Mouse (Mus musculus): Measurements from ENCODE around the gene Inpp5a. TPM values are rescaled to one million over a fixed set of nuclear protein-coding genes. Genes with fewer than 3 reads are reported as not detected.

The Inpp5a gene
- polyA plus RNA-seq, 1 experiment from 2014 or later, result 28.8 TPM

DNA sequence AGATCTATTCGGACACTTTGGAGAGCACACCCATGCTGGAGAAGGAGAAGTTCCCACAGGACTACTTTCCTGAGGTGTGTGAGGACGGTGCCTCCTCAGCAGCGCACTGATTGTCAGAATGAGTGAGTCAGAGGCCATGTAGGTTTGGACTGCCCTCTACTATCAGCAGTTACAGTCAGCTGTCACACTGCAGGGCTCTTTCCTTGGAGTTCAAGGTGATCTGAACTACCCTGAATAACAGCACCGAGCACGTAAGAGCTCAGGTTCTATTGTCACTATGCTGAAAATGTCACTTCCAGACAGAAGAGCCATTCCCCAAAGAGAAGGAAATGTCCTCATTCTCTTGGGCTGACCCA lies 127.7 kb downstream of the Inpp5a start:
- Histone ChIP-seq H3K4me2 (ENCODE audit: low read depth, low read length) (no peak overlapping the region), H3K27me3 (ENCODE audit: control insufficient read depth, insufficient read depth, low read depth, low read length) (no peaks in the 10 kb centered on the region), H3K4me3 (ENCODE audit: low read length) (no peak overlapping the region), H3K4me1 (replicated peaks; ENCODE audit: control insufficient read depth, insufficient read depth, low read length) (no peaks in the 10 kb centered on the region), H3K9ac (ENCODE audit: low read length) (no peak overlapping the region), H3K27ac (ENCODE audit: low read length) (no peak overlapping the region), H3K9me3 (ENCODE audit: control insufficient read depth, low read length) (no peaks in the 10 kb centered on the region), H3K36me3 (ENCODE audit: control insufficient read depth, insufficient read depth, low read length) (peaks cover 3% of the 10 kb centered on the region; the same call in 1 of the 2 replicates)
- 92% methylated on average over 5 of the region's 5 CpGs for WGBS
- ATAC-seq (ENCODE audit: low read depth), result no peak

DNA sequence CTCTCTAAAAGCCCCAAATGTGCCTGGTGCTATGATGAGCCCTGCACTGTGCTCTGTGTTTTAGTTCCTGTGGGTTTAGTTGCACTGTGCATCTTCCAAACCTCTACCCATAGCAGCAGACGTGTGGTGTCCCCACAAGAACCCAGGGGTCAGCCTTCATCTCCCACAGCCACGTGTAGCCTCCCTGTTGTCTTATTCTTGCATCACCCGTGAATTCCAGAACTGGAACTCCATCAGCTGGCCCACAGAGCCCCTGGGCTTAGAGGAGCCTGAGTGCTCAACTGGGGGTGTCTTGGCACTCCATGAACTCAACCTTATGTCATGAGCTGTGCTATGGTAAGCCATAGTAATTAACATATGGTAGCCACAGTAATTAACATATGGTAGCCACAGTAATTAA lies 129.4 kb downstream of the Inpp5a start:
- Histone ChIP-seq H3K27me3 (ENCODE audit: control insufficient read depth, insufficient read depth, low read depth, low read length) (no peaks in the 10 kb centered on the region), H3K9ac (ENCODE audit: low read length) (no peak overlapping the region), H3K4me3 (ENCODE audit: low read length) (no peak overlapping the region), H3K9me3 (ENCODE audit: control insufficient read depth, low read length) (no peaks in the 10 kb centered on the region), H3K27ac (ENCODE audit: low read length) (no peak overlapping the region), H3K36me3 (ENCODE audit: control insufficient read depth, insufficient read depth, low read length) (peaks cover 3% of the 10 kb centered on the region; the same call in 1 of the 2 replicates), H3K4me1 (replicated peaks; ENCODE audit: control insufficient read depth, insufficient read depth, low read length) (no peaks in the 10 kb centered on the region), H3K4me2 (ENCODE audit: low read depth, low read length) (no peak overlapping the region)
- WGBS, result 63% methylated on average over 3 of the region's 3 CpGs
- ATAC-seq (ENCODE audit: low read depth), result no peak

DNA sequence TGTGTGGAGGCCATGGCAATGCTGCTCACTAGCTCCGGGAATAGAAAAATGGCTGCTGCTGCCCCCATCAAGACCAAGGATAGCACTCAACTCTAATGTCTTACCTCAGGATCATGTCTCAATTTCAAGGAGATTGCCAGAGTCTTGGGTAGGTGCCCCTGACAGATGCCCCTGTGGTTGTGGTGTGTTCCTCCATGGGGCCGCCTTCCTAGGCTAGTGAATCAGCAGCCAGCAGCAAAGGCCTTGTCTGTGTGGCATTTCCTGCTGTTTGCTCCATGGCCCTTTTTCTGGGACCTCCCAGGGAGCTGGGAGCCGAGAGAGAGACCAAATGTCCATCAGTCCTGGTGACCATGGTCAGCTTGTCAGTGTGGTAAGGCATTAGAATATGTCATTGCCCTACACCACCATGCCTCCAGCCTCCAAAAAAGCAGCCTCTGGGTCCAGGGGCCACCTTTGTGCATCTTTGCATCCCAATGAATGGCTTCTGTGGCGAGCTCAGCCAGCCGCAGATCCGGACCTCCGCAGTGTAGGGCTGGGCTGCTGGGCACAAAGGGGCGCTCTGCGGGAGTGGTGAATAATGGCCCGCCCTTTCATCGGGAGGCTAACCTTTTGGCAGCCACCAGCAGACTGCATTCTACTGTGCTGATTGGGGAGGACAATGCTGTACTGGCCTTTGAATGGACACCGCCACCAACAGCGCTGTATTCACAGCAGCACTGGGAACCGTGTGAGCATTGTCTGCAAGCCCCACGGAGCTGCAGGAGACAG lies 139.6 kb downstream of the Inpp5a start:
- 52% methylated on average over 15 of the region's 15 CpGs for WGBS
- H3K4me3 ChIP-seq (ENCODE audit: low read length), result no peak overlapping the region

DNA sequence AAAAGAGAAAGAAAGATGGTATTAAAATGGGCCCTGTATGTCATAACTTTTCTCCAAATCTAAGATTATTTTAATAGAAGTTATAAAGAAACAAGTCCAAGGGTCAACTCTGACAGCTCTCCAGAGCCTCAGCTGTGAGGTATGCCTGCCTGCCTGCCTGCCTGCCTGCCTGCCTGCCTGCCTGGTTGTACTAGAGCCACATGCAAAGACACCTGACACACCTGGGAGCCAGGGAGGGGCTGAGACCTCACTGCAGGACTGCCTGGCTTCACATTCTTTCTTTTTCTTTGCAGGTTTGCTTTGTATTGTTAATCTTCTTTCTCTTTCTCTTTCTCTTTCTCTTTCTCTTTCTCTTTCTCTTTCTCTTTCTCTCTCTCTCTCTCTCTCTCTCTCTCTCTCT lies 140.3 kb downstream of the Inpp5a start:
- no peaks in the 10 kb centered on the region for H3K4me1 ChIP-seq (replicated peaks; ENCODE audit: control insufficient read depth, insufficient read depth, low read length)

More for the DNA sequence above, 139.6 kb downstream of the Inpp5a start:
- Histone ChIP-seq H3K27me3 (ENCODE audit: control insufficient read depth, insufficient read depth, low read depth, low read length) (no peaks in the 10 kb centered on the region), H3K9ac (ENCODE audit: low read length) (no peak overlapping the region), H3K4me2 (ENCODE audit: low read depth, low read length) (no peak overlapping the region), H3K36me3 (ENCODE audit: control insufficient read depth, insufficient read depth, low read length) (peaks cover 16% of the 10 kb centered on the region), H3K27ac (ENCODE audit: low read length) (no peak overlapping the region), H3K9me3 (ENCODE audit: control insufficient read depth, low read length) (no peaks in the 10 kb centered on the region), H3K4me1 (replicated peaks; ENCODE audit: control insufficient read depth, insufficient read depth, low read length) (no peaks in the 10 kb centered on the region)
- no peak; the same call in 1 of the 2 replicates for ATAC-seq (ENCODE audit: low read depth)

DNA sequence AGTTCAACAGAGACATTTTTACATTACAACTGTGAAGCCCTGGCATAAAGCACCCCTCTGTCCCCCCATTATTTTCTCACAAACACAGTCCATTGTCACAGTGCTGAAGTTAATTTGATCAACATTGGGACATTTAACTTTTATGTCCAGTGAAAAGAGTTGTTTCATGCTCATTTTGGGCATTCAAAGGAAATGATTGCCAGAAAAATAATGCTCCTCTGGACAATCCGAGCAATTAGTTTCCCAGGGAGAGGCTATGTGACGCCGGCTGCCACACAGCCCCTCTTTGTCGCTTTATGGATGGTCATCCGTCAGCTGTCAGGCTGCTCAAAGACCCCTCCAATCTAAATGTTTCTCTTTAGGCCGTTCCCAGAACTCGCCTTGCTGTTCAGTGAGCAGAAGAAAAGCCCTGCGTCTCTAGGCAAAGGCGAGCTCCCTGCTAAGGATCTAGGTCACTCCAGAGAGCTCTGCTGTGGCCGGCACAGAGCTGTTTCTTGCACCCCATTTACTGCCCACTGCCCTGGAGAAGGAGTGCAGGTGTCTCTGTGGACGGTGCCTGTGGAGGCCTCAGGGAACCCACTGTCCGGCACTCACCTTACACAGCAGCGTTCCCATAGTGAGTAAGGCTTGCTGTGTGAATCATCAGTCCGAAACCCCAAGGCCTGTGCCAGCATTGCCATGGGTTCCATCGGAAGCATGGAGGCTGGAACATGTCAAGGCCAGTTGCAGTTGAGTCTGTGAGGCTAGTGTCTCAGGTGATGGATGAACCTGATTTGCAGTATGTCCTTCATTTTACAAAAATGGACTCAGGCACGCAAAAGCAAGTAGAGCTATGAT lies 141.9 kb downstream of the Inpp5a start:
- Histone ChIP-seq H3K9ac (ENCODE audit: low read length) (no peak overlapping the region), H3K27me3 (ENCODE audit: control insufficient read depth, insufficient read depth, low read depth, low read length) (no peaks in the 10 kb centered on the region)
- no peak for ATAC-seq (ENCODE audit: low read depth)

More for the DNA sequence above, 140.3 kb downstream of the Inpp5a start:
- no peak overlapping the region for H3K9ac ChIP-seq (ENCODE audit: low read length)
- no peak for ATAC-seq (ENCODE audit: low read depth)
- H3K4me2 ChIP-seq (ENCODE audit: low read depth, low read length), result no peak overlapping the region
- H3K36me3 ChIP-seq (ENCODE audit: control insufficient read depth, insufficient read depth, low read length), result peaks cover 16% of the 10 kb centered on the region
- H3K4me3 ChIP-seq (ENCODE audit: low read length), result no peak overlapping the region
- H3K27me3 ChIP-seq (ENCODE audit: control insufficient read depth, insufficient read depth, low read depth, low read length), result no peaks in the 10 kb centered on the region
- H3K27ac ChIP-seq (ENCODE audit: low read length), result no peak overlapping the region
- no peaks in the 10 kb centered on the region for H3K9me3 ChIP-seq (ENCODE audit: control insufficient read depth, low read length)

DNA sequence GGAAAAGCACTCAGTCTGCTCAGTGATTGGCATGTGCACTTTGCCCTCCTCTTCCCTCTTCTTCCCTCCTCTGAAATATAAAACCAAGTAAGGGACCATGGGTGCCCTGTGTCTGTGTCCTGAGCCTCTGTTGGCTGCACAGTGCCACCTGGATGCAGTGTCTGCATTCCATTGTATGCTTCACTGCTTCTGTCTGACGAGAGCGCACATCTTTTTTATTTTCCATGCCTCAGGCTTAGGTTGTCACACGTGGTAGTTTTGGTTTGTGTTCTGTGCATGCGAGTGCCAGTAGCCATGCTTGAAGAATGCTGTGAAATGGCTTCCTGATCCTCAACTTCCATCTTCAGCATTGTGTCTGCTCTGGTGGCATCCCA lies 142.5 kb downstream of the Inpp5a start:
- H3K27me3 ChIP-seq (ENCODE audit: control insufficient read depth, insufficient read depth, low read depth, low read length), result no peaks in the 10 kb centered on the region
- 82% methylated on average over 4 of the region's 4 CpGs for WGBS
- H3K9ac ChIP-seq (ENCODE audit: low read length), result no peak overlapping the region
- no peak overlapping the region for H3K27ac ChIP-seq (ENCODE audit: low read length)
- H3K9me3 ChIP-seq (ENCODE audit: control insufficient read depth, low read length), result no peaks in the 10 kb centered on the region
- peaks cover 7% of the 10 kb centered on the region for H3K36me3 ChIP-seq (ENCODE audit: control insufficient read depth, insufficient read depth, low read length)
- ATAC-seq (ENCODE audit: low read depth), result no peak
- no peaks in the 10 kb centered on the region for H3K4me1 ChIP-seq (replicated peaks; ENCODE audit: control insufficient read depth, insufficient read depth, low read length)
- no peak overlapping the region for H3K4me2 ChIP-seq (ENCODE audit: low read depth, low read length)
- H3K4me3 ChIP-seq (ENCODE audit: low read length), result no peak overlapping the region

More for the DNA sequence above, 141.9 kb downstream of the Inpp5a start:
- Histone ChIP-seq H3K4me3 (ENCODE audit: low read length) (no peak overlapping the region), H3K9me3 (ENCODE audit: control insufficient read depth, low read length) (no peaks in the 10 kb centered on the region), H3K27ac (ENCODE audit: low read length) (no peak overlapping the region), H3K36me3 (ENCODE audit: control insufficient read depth, insufficient read depth, low read length) (peaks cover 13% of the 10 kb centered on the region), H3K4me2 (ENCODE audit: low read depth, low read length) (no peak overlapping the region), H3K4me1 (replicated peaks; ENCODE audit: control insufficient read depth, insufficient read depth, low read length) (no peaks in the 10 kb centered on the region)
- WGBS, result 65% methylated on average over 16 of the region's 16 CpGs

DNA sequence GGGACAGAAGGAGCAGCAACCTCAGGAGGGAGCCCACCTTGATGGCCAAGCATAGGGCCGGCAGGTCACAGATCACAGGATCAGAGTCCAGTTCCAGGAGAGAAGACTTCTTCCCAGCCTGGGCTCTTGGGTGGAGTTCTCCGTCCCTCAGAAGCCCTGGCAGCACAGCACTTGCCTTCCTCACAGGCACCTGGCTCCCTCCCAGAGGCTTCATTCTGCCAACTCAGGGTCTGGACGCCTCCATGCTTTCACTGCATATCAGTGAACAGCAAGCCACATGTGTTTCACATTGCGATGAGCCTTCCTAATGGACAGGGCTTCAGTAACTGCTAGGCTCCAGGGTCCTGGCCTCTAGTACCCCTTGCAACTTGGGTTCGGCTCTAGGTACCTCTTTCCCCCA lies 147.4 kb downstream of the Inpp5a start:
- peaks cover 2% of the 10 kb centered on the region; the same call in 1 of the 2 replicates for H3K36me3 ChIP-seq (ENCODE audit: control insufficient read depth, insufficient read depth, low read length)
- H3K4me2 ChIP-seq (ENCODE audit: low read depth, low read length), result no peak overlapping the region
- H3K9me3 ChIP-seq (ENCODE audit: control insufficient read depth, low read length), result no peaks in the 10 kb centered on the region
- no peak for ATAC-seq (ENCODE audit: low read depth)
- H3K4me3 ChIP-seq (ENCODE audit: low read length), result no peak overlapping the region
- H3K27ac ChIP-seq (ENCODE audit: low read length), result no peak overlapping the region
- H3K9ac ChIP-seq (ENCODE audit: low read length), result no peak overlapping the region
- WGBS, result 73% methylated on average over 5 of the region's 5 CpGs
- H3K4me1 ChIP-seq (replicated peaks; ENCODE audit: control insufficient read depth, insufficient read depth, low read length), result no peaks in the 10 kb centered on the region
- no peaks in the 10 kb centered on the region for H3K27me3 ChIP-seq (ENCODE audit: control insufficient read depth, insufficient read depth, low read depth, low read length)

DNA sequence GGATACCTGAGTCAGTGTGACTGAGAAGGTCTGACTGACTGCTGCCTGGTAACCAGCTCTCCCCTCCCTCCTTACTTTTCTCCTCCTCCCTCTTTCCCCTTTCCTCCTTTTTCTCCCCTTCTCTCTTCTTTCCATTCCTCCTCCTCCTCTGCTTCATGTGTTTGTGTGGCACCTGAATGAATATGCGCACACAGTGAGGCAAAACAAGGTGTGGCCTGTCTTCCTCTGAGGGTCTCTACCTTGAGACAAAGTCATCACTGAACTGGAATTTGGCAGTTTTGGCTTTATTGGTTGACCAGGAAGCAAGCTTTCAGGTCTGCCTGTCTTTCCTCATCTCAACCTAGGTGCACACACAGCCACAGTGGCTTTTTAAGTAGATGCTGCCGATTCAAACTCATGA lies 147.9 kb downstream of the Inpp5a start:
- no peak overlapping the region for H3K4me3 ChIP-seq (ENCODE audit: low read length)
- H3K4me2 ChIP-seq (ENCODE audit: low read depth, low read length), result no peak overlapping the region
- H3K9ac ChIP-seq (ENCODE audit: low read length), result no peak overlapping the region
- H3K9me3 ChIP-seq (ENCODE audit: control insufficient read depth, low read length), result no peaks in the 10 kb centered on the region
- WGBS, result 94% methylated on average over 2 of the region's 2 CpGs
- no peaks in the 10 kb centered on the region for H3K4me1 ChIP-seq (replicated peaks; ENCODE audit: control insufficient read depth, insufficient read depth, low read length)
- H3K36me3 ChIP-seq (ENCODE audit: control insufficient read depth, insufficient read depth, low read length), result peaks cover 3% of the 10 kb centered on the region; the same call in 1 of the 2 replicates
- no peak for ATAC-seq (ENCODE audit: low read depth)
- H3K27ac ChIP-seq (ENCODE audit: low read length), result no peak overlapping the region
- no peaks in the 10 kb centered on the region for H3K27me3 ChIP-seq (ENCODE audit: control insufficient read depth, insufficient read depth, low read depth, low read length)

DNA sequence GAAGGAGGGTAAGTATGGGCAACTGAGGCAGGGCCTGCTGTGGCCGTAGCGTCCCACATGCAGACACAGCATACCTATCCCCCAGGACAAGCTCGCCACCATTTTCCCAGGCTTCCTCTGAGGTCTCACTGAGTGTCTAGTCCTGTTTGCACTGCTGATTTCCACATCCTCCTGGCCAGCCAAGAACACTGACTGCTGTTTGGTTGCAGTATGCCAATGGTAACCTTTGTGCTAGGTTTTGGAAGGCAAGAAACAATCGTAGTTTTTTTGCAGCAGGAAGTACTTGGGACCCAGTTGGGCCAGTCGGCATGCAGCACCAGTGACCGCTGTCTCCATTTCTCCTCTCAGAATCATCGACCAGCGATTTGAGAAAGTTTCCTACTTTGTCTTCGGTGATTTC lies 148.9 kb downstream of the Inpp5a start:
- 91% methylated on average over 9 of the region's 9 CpGs for WGBS
- H3K9ac ChIP-seq (ENCODE audit: low read length), result no peak overlapping the region
- no peak overlapping the region for H3K4me3 ChIP-seq (ENCODE audit: low read length)
- no peak overlapping the region for H3K27ac ChIP-seq (ENCODE audit: low read length)
- no peaks in the 10 kb centered on the region for H3K9me3 ChIP-seq (ENCODE audit: control insufficient read depth, low read length)
- 0 out of 2 replicates have a peak, but pooled peaks cover 3% of the 10 kb centered on the region for H3K36me3 ChIP-seq (ENCODE audit: control insufficient read depth, insufficient read depth, low read length)
- H3K4me1 ChIP-seq (replicated peaks; ENCODE audit: control insufficient read depth, insufficient read depth, low read length), result no peaks in the 10 kb centered on the region
- no peak for ATAC-seq (ENCODE audit: low read depth)
- no peaks in the 10 kb centered on the region for H3K27me3 ChIP-seq (ENCODE audit: control insufficient read depth, insufficient read depth, low read depth, low read length)
- no peak overlapping the region for H3K4me2 ChIP-seq (ENCODE audit: low read depth, low read length)
